Mouse (Mus musculus) liver, adult 2 months (tissue): Measurements from ENCODE around the gene Mcrip1.

Source experiments
- CTCF ChIP-seq: fragments of 200-500 bp; IDR thresholded peaks from 2 replicates; pipeline ENCODE4 v1.5.1; 2011; ENCODE audit warnings: low read depth, low read length, control low read depth
- POLR2A ChIP-seq: fragments of 200-500 bp; IDR thresholded peaks from 2 replicates; pipeline ENCODE4 v1.6.1; 2011; ENCODE audit warnings: low read length, control low read depth; ENCODE audit not compliant: insufficient read depth; ENCODE audit errors: extremely low read depth

GRCm38 (mm10) chr11:120545964-120546363 lies 3.6 kb downstream of the Mcrip1 start:
- TF ChIP-seq POLR2A (no peak), CTCF (no peak)
